Mouse (Mus musculus): ENCODE results near the gene Gata3. TPM values are rescaled to one million over a fixed set of nuclear protein-coding genes. Genes with fewer than 3 reads are reported as not detected.

Gene Gata3
- polyA plus RNA-seq, 1 experiment from 2014 or later = 14.2 TPM

DNA sequence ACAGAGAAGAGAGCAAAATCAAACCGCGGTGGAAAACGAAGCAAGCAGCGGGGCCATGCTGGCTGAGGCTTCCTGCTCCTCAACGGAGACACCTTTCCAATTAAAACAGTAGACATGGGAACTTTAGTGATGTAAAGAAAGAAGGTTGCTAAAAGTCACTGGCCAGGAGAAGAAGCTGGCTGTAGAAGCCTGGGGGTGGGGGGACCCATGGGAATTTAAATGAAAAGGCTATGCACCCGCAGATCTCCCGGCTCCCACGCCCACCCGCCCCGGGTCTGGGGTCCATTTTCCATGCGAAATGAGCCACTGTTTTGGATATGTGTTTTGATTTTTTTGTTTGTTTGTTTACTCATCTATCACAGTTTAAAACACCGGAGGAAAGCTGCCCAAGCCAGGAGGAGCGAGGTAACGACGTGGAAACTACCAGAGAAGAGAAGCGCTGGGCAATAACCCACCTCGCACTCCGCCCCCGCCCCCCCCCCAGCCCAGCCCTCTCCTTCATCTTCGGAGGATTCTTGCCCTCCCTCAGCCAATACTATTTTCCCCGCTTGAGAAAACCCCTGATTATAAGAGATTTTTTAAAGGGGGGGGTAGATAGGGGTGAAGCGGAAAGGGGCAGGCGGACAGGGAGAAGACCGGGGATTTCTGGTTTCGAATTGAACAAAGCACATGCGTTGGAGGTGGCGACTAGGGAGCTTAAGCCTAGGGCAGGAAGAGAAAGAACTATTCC, 5.9 kb downstream of the Gata3 start:
- Histone ChIP-seq H3K4me1 (replicated peaks) (peaks cover 53% of the 10 kb centered on the region), H3K4me3 (peak overlapping the region; percentile 54)
- peak; percentile 59 for DNase-seq (ENCODE audit: low spot score)

GRCm38 (mm10) chr2:9882926-9883802, 6.7 kb downstream of the Gata3 start:
- no peak overlapping the region for H3K27ac ChIP-seq
- peaks cover 93% of the 10 kb centered on the region for H3K27me3 ChIP-seq (ENCODE audit: insufficient read depth, poor library complexity, severe bottlenecking)
- no peaks in the 10 kb centered on the region for H3K36me3 ChIP-seq
- H3K9me3 ChIP-seq = no peaks in the 10 kb centered on the region
- DNase-seq (ENCODE audit: low spot score) = peak; percentile 62
- under 1% methylated on average over 43 of the region's 43 CpGs for WGBS
- H3K4me3 ChIP-seq = peak overlapping the region; percentile 54
- peaks cover 57% of the 10 kb centered on the region for H3K4me1 ChIP-seq (replicated peaks)

More for the DNA sequence above, 5.9 kb downstream of the Gata3 start:
- under 1% methylated on average over 27 of the region's 27 CpGs for WGBS
- Histone ChIP-seq H3K9me3 (no peaks in the 10 kb centered on the region), H3K36me3 (no peaks in the 10 kb centered on the region), H3K27me3 (ENCODE audit: insufficient read depth, poor library complexity, severe bottlenecking) (peaks cover 95% of the 10 kb centered on the region), H3K27ac (no peak overlapping the region)

DNA sequence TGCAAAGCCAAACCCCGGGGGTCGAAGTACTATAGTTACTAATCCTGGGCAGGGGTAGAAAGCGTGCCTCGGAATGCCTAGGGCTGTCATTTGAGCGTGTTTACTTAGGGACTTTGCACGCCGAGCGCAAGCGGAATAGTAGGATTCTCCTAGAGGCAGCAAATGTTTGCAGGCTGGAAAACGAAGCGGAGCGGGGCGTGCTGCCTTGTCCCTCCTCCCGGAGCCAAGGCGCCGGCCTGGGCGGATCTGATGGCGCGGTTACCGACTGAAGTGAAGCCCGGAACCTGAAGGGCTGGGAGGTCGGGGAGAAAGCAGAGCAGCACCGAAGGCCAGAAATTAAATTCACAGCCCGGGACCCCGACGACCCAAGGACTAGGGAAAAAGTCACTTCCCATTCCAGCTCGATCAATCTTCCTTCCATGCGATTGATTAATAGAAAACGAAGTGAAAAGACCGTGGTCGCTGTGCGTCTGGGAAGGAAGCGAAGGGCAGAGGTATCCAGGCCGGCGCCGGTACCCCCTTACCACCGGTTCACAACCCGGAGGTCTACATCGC, 7.4 kb downstream of the Gata3 start:
- peak; percentile 64 for DNase-seq (ENCODE audit: low spot score)
- H3K4me1 ChIP-seq (replicated peaks) = peaks cover 60% of the 10 kb centered on the region
- H3K27ac ChIP-seq = peak overlapping the region; percentile 70
- no peaks in the 10 kb centered on the region for H3K9me3 ChIP-seq
- 0% methylated on average over 39 of the region's 39 CpGs for WGBS
- peaks cover 93% of the 10 kb centered on the region for H3K27me3 ChIP-seq (ENCODE audit: insufficient read depth, poor library complexity, severe bottlenecking)
- H3K36me3 ChIP-seq = no peaks in the 10 kb centered on the region
- H3K4me3 ChIP-seq = peak overlapping the region; percentile 54

DNA sequence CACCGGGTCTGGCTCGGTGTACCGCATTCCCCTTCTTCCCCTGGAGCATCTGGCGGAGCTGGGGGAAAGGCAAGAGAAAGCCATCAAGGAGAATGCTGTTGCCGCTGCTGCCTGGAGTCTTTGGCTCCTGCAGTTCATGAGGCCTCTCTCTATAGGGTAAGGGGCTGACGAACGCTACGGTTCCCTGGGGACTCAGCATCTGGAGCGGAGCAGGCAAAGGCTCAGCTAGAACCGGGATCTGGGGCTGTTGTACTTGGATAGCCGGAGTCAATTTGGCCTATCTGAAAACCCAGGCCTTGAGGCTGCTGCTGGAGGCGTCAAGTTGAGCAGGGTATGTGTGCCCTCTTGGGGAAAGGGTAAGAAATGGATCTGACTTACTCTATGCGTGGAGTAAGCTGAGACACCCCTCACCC, 8.2 kb downstream of the Gata3 start:
- H3K4me3 ChIP-seq = peak overlapping the region; percentile 54
- peak overlapping the region; percentile 79 for H3K27ac ChIP-seq
- peak; percentile 65 for DNase-seq (ENCODE audit: low spot score)
- H3K36me3 ChIP-seq = no peaks in the 10 kb centered on the region
- under 1% methylated on average over 13 of the region's 13 CpGs for WGBS
- peaks cover 93% of the 10 kb centered on the region for H3K27me3 ChIP-seq (ENCODE audit: insufficient read depth, poor library complexity, severe bottlenecking)
- H3K9me3 ChIP-seq = no peaks in the 10 kb centered on the region
- H3K4me1 ChIP-seq (replicated peaks) = peaks cover 66% of the 10 kb centered on the region

- H3K4me3 ChIP-seq = peak within 1 kb of the TSS; percentile 61
- DNase-seq (ENCODE audit: low spot score) = peak; percentile 71
- H3K36me3 ChIP-seq = no peaks in the 10 kb centered on the region
- peaks cover 66% of the 10 kb centered on the region for H3K4me1 ChIP-seq (replicated peaks)
- H3K9me3 ChIP-seq = no peaks in the 10 kb centered on the region
- peak within 1 kb of the TSS; percentile 79 for H3K27ac ChIP-seq
- H3K27me3 ChIP-seq (ENCODE audit: insufficient read depth, poor library complexity, severe bottlenecking) = peaks cover 93% of the 10 kb centered on the region
- 0% methylated on average over 34 of the region's 35 CpGs for WGBS
Observed at GRCm38 (mm10) chr2:9881051-9881591, 8.7 kb downstream of the Gata3 start, which contains the start of gene 4930412O13Rik. TSS of gene 4930412O13Rik (plus strand) at chr2:9881252.

GRCm38 (mm10) chr2:9880271-9880670, 9.6 kb downstream of the Gata3 start:
- WGBS = 3% methylated on average over 11 of the region's 11 CpGs

DNA sequence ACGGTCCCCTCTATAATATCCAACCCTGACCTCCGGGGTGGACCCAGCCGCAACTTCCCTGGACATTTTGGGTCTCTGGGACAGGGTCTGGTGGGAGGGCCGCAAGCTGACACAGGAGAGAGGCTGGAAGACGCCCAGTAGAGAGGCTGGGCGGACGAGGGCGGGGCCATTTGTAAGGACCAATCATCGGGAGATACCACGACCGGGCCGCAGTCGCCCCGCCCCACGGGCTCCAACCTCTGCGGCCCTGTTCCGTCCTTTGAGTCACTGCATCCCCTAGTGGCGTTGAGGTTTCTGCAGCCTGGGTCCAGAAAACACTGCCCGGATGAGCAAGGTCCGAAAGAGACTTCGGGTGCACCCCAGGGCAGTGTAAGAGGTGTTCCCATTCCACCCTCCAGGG, 10.3 kb downstream of the Gata3 start:
- H3K4me1 ChIP-seq (replicated peaks) = peaks cover 71% of the 10 kb centered on the region
- H3K36me3 ChIP-seq = no peaks in the 10 kb centered on the region
- peak; percentile 96 for DNase-seq (ENCODE audit: low spot score)
- H3K4me3 ChIP-seq = peak overlapping the region; percentile 61
- no peaks in the 10 kb centered on the region for H3K9me3 ChIP-seq
- H3K27me3 ChIP-seq (ENCODE audit: insufficient read depth, poor library complexity, severe bottlenecking) = peaks cover 93% of the 10 kb centered on the region
- no peak overlapping the region for H3K27ac ChIP-seq
- under 1% methylated on average over 21 of the region's 21 CpGs for WGBS

More at GRCm38 (mm10) chr2:9880271-9880670, 9.6 kb downstream of the Gata3 start:
- Histone ChIP-seq H3K4me3 (0 out of 2 replicates have a peak overlapping the region, but pooled peaks have one; percentile 61), H3K4me1 (replicated peaks) (peaks cover 66% of the 10 kb centered on the region), H3K27me3 (ENCODE audit: insufficient read depth, poor library complexity, severe bottlenecking) (peaks cover 93% of the 10 kb centered on the region), H3K9me3 (no peaks in the 10 kb centered on the region), H3K36me3 (no peaks in the 10 kb centered on the region), H3K27ac (no peak overlapping the region)
- DNase-seq (ENCODE audit: low spot score) = no peak

- Histone ChIP-seq H3K36me3 (no peaks in the 10 kb centered on the region), H3K4me3 (peak overlapping the region; percentile 61), H3K27me3 (ENCODE audit: insufficient read depth, poor library complexity, severe bottlenecking) (peaks cover 93% of the 10 kb centered on the region), H3K27ac (no peak overlapping the region), H3K4me1 (replicated peaks) (peaks cover 73% of the 10 kb centered on the region), H3K9me3 (no peaks in the 10 kb centered on the region)
- no peak for DNase-seq (ENCODE audit: low spot score)
- WGBS = under 1% methylated on average over 22 of the region's 22 CpGs
Observed at GRCm38 (mm10) chr2:9879092-9879491, 10.7 kb downstream of the Gata3 start.

DNA sequence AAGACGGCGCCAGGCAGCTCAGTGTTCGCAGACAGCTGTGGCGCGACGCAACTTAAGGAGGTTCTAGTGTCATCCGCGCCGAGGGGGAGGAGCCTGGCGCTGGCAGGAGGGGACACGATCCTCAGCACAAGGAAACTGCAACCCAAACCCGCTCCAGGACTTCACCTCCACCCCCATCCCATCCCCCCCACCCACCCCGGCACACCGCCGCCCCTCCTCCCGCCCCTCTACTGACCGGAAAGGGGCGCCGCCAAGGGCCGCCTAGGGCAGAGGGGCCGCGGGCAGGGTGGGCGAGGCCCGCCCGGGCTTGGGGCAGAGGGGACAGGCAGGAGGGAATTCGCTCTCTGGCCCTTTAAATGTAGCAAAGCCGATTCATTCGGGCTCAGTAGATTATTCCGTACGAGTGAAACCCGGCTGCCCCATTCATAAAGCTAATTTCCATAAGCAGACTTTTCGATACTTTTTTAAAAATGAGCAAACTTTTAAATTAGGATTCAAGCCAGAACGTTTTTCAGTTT, 11.2 kb downstream of the Gata3 start:
- peaks cover 93% of the 10 kb centered on the region for H3K27me3 ChIP-seq (ENCODE audit: insufficient read depth, poor library complexity, severe bottlenecking)
- peak overlapping the region; percentile 61 for H3K4me3 ChIP-seq
- no peaks in the 10 kb centered on the region for H3K36me3 ChIP-seq
- peaks cover 68% of the 10 kb centered on the region for H3K4me1 ChIP-seq (replicated peaks)
- under 1% methylated on average over 33 of the region's 33 CpGs for WGBS
- peak; percentile 78 for DNase-seq (ENCODE audit: low spot score)
- H3K9me3 ChIP-seq = no peaks in the 10 kb centered on the region
- peak overlapping the region; percentile 40 for H3K27ac ChIP-seq

DNA sequence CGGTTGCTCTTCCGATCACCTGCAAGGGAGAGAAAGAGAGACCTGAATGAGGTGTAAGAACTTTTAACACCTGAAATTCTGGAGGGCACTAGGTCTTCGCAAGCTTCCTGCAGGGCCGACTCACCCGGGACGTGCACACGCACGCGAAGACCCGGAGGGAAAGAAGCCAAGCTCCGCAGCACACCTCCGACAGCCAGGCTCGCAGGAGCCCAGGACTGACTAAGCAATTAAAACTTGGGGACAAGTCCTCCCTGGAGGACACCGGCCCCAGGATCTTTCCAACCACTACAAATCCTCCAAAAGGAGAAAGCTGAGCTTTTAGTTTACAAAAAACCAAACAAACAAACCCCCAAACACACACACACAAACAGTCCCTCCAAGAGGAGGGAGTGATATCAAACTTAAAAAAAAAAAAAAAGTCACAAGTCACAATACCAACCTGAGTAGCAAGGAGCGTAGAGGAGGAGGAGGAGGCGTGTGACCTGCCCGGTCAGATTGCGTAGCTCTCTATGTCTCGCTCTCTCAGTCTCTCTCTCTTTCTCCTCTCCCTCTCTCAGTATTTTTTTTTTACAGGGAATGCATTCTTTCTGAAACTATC, 11.8 kb downstream of the Gata3 start:
- DNase-seq (ENCODE audit: low spot score) = peak; percentile 40
- H3K4me1 ChIP-seq (replicated peaks) = peaks cover 63% of the 10 kb centered on the region
- H3K27ac ChIP-seq = peak overlapping the region; percentile 56

GRCm38 (mm10) chr2:9877326-9877690, 12.5 kb downstream of the Gata3 start:
- Histone ChIP-seq H3K36me3 (no peaks in the 10 kb centered on the region), H3K9me3 (no peaks in the 10 kb centered on the region), H3K4me3 (peak overlapping the region; percentile 61), H3K4me1 (replicated peaks) (peaks cover 61% of the 10 kb centered on the region), H3K27me3 (ENCODE audit: insufficient read depth, poor library complexity, severe bottlenecking) (peaks cover 93% of the 10 kb centered on the region), H3K27ac (peak overlapping the region; percentile 54; the same call in 1 of the 2 replicates)
- DNase-seq (ENCODE audit: low spot score) = no peak
- under 1% methylated on average over 35 of the region's 35 CpGs for WGBS

More for the DNA sequence above, 11.8 kb downstream of the Gata3 start:
- under 1% methylated on average over 19 of the region's 19 CpGs for WGBS
- Histone ChIP-seq H3K4me3 (peak overlapping the region; percentile 61), H3K27me3 (ENCODE audit: insufficient read depth, poor library complexity, severe bottlenecking) (peaks cover 93% of the 10 kb centered on the region), H3K36me3 (no peaks in the 10 kb centered on the region), H3K9me3 (no peaks in the 10 kb centered on the region)
